Mouse (Mus musculus) left cerebral cortex, postnatal 25 days (tissue): ENCODE measurements around the gene Ccdc191. TPM values are rescaled to one million over a fixed set of nuclear protein-coding genes. Genes with fewer than 3 reads are reported as not detected.
A peak's percentile ranks its signal among the peaks of the same experiment; 100 is the strongest.

Experiments used
- DNase-seq, 2 experiments: peaks; one replicate each; pipeline ENCODE4 v3.0.0; 2022; ENCODE audit warnings: low spot score in 2 of 2, mixed read lengths in 1 of 2
- intact Hi-C: fragments of 180-260 bp; cut with DNase I; formaldehyde crosslinking; loops from one replicate; pipeline ENCODE4 v1.15.1; 2025
- total RNA-seq, 2 experiments: library from RNA; stranded (reverse); gene quantifications; 2 replicates each; pipeline ENCODE4 v1.2.3; 2021

Ccdc191 gene
- 1 to 10 TPM; 3.8 to 5.6 TPM for total RNA-seq

GRCm38 (mm10) chr16:43889208-43890004, at the start of gene Ccdc191:
Gene Ccdc191, plus strand, starts transcription at chr16:43889800.
- peak; percentile 100 for DNase-seq
- intact Hi-C loops: loop anchor here (2.0 kb wide), 2 partner anchors 89 to 169 kb away; partner anchors contain the start of gene Zdhhc23

GRCm38 (mm10) chr16:43841236-43841635, 48.4 kb upstream of the Ccdc191 start:
- intact Hi-C loops: no loop called here
- no peak for DNase-seq

- DNase-seq: no peak
- intact Hi-C loops: no loop called here
These were observed 39.8 kb upstream of the Ccdc191 start for GRCm38 (mm10) chr16:43849839-43850238.

GRCm38 (mm10) chr16:43858941-43859476, 30.6 kb upstream of the Ccdc191 start:
- no peak for DNase-seq
- intact Hi-C loops: no loop called here

- intact Hi-C loops: no loop called here
- DNase-seq: no peak
These were observed 29.0 kb upstream of the Ccdc191 start for GRCm38 (mm10) chr16:43860624-43861023.

- DNase-seq: peak; percentile 6 to 19
- intact Hi-C loops: no loop called here
These were observed 19.8 kb upstream of the Ccdc191 start for GRCm38 (mm10) chr16:43869805-43870204.

- DNase-seq: no peak
- intact Hi-C loops: no loop called here
These were observed 18.2 kb upstream of the Ccdc191 start for GRCm38 (mm10) chr16:43871419-43871818.

GRCm38 (mm10) chr16:43879769-43880168, 9.8 kb upstream of the Ccdc191 start:
- DNase-seq: no peak
- intact Hi-C loops: no loop called here

- intact Hi-C loops: no loop called here
- DNase-seq: no peak
These were observed 8.0 kb upstream of the Ccdc191 start for GRCm38 (mm10) chr16:43881636-43882035.

GRCm38 (mm10) chr16:43882329-43882728, 7.3 kb upstream of the Ccdc191 start:
- intact Hi-C loops: no loop called here
- DNase-seq: no peak

- intact Hi-C loops: no loop called here
These were observed 371 bp downstream of the Ccdc191 start for GRCm38 (mm10) chr16:43890005-43890336.

GRCm38 (mm10) chr16:43890747-43891336, 1.2 kb downstream of the Ccdc191 start:
- no peak for DNase-seq
- intact Hi-C loops: no loop called here

More at GRCm38 (mm10) chr16:43890005-43890336, 371 bp downstream of the Ccdc191 start:
- DNase-seq: no peak

- peak in 1 of 2 experiments; percentile 50 for DNase-seq
- intact Hi-C loops: no loop called here
These were observed 4.9 kb downstream of the Ccdc191 start for GRCm38 (mm10) chr16:43894501-43894900.

GRCm38 (mm10) chr16:43900138-43900537, 10.5 kb downstream of the Ccdc191 start:
- DNase-seq: no peak
- intact Hi-C loops: no loop called here

- DNase-seq: no peak
- intact Hi-C loops: no loop called here
These were observed 11.0 kb downstream of the Ccdc191 start for GRCm38 (mm10) chr16:43900571-43900970.

- no peak for DNase-seq
- intact Hi-C loops: no loop called here
These were observed 19.3 kb downstream of the Ccdc191 start for GRCm38 (mm10) chr16:43908881-43909280.

GRCm38 (mm10) chr16:43918867-43919266, 29.3 kb downstream of the Ccdc191 start:
- intact Hi-C loops: no loop called here
- DNase-seq: no peak

- DNase-seq: no peak
These were observed 32.4 kb downstream of the Ccdc191 start for GRCm38 (mm10) chr16:43922024-43922423.

GRCm38 (mm10) chr16:43922630-43923029, 33.0 kb downstream of the Ccdc191 start:
- intact Hi-C loops: no loop called here
- DNase-seq: no peak

More at GRCm38 (mm10) chr16:43922024-43922423, 32.4 kb downstream of the Ccdc191 start:
- intact Hi-C loops: no loop called here

GRCm38 (mm10) chr16:43925001-43925558, 35.5 kb downstream of the Ccdc191 start:
- intact Hi-C loops: no loop called here
- no peak for DNase-seq

- intact Hi-C loops: no loop called here
- no peak for DNase-seq
These were observed 36.2 kb downstream of the Ccdc191 start for GRCm38 (mm10) chr16:43925846-43926245.
